Mouse (Mus musculus) erythroblast, adult 5-6 weeks (primary cell): ENCODE results near the gene Arglu1. TPM values are rescaled to one million over a fixed set of nuclear protein-coding genes. Genes with fewer than 3 reads are reported as not detected.

ENCODE experiments used
- ATAC-seq: replicated peaks from 2 replicates; pipeline ENCODE4 v1.8.0; 2016; ENCODE audit warnings: moderate number of reproducible peaks, mild to moderate bottlenecking, moderate TSS enrichment, inconsistent platforms; ENCODE audit not compliant: poor library complexity, low FRiP score, severe bottlenecking
- total RNA-seq, 2 experiments: library from RNA; stranded (forward) in 1 of 2; stranded (reverse) in 1 of 2; fragments of 150-400 nt in 1 of 2; fragments of 200-764, 138-1000 nt in 1 of 2; gene quantifications; 2 replicates each; pipeline versions ENCODE4 v1.2.3 to v1.2.4; 2015 to 2017; ENCODE audit warnings: low replicate concordance in 2 of 2

Gene Arglu1
- 24.6 and 28.0 TPM in 2 replicates for total RNA-seq (2015; ENCODE audit: low replicate concordance)
- total RNA-seq (2017; ENCODE audit: low replicate concordance) = 39.0 and 59.4 TPM in 2 replicates

DNA sequence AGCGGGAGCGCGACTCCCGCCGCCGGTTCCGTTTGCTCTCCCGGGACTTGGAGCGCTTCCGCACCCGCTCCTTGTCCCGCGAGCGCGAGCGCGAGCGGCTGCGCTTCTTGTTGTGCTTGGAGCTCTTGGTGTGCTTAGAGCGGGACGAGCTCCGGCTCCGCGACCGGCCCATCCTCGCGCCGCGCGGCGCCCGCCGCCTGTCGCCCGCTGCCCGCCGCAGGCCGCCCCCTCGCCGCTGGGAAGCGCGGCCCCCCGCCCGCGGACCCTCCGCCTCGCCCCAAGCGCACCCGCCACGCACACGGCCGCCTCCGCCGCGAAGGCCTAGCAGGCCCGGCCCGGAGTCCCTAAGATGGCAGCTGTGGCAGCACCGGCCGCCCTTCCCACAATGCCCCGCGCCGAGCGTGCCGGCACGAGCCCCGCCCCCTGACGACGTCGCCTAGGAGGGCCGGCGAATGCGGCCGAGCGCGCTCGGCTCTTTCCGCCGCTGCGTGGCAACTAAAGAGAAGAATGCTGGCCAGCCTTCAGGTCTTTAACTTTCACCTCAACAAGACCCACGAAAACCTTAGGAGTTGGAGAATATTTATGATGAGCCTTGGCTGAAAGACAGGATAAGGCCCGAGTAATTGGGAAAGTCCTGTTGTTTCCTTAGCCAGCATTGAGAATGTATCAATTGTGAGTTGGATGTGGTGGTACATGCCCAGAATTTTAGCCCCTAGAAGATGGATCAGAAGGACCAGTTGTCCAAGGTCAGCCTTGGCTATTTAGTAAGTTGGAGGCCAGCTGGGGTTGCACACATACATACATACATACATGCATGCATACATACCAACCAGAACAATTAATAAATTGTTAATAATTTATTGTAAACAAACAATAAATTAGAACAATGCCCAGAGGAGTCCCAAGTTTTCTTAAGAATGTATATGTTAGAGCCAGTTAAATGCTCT is at the start of gene Arglu1:
Gene Arglu1, minus strand, starts transcription at position 376 of the 947 bp plus-strand sequence.
- peak; percentile 98 for ATAC-seq

DNA sequence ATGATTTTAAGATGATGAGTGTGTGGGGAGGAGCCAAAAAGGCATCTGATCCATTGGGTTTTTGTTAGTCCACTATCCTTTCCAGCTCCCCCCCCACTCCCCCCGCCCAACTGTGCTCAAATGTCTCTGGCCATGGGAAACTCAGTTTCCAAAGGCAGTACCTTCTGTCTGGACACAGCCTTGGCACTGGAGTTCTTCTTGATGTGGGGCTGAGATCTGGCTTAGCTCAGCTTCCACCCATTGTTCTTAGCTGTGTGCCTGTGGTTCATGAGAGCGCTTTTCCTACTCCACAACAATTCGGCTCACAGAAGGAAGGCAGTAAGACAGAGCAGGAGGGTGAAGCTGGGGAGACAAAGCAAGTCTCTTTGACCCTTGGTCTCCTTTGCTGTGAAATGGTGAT is 47.0 kb upstream of the Arglu1 start:
- no peak for ATAC-seq

GRCm38 (mm10) chr8:8736826-8737225 is 46.5 kb upstream of the Arglu1 start:
- ATAC-seq = no peak

- no peak for ATAC-seq
These were observed 43.5 kb upstream of the Arglu1 start for GRCm38 (mm10) chr8:8733804-8734203.

- ATAC-seq = no peak
These were observed 38.3 kb upstream of the Arglu1 start for GRCm38 (mm10) chr8:8728643-8729042.

- ATAC-seq = no peak
These were observed 36.2 kb upstream of the Arglu1 start for GRCm38 (mm10) chr8:8726547-8726946.

GRCm38 (mm10) chr8:8704813-8705212 is 14.5 kb upstream of the Arglu1 start:
- ATAC-seq = no peak

DNA sequence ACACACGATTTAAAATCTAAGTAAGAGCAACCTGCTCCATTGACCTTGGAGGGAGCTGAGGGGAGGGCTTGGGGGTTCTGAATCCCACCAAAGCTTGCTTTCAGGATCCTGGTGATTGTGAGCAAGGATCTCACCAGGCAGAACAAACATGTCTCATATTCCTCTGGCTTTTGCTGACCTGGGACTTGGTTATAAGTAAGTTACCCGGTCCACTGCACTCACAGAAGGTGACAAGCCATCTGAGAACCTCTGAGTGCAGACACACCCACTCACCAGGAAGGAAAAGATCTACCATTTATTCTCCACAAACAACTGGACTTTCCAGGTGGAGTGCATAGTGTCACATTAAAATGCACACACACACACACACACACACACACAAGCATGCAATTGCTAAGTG is 13.3 kb upstream of the Arglu1 start:
- no peak for ATAC-seq

DNA sequence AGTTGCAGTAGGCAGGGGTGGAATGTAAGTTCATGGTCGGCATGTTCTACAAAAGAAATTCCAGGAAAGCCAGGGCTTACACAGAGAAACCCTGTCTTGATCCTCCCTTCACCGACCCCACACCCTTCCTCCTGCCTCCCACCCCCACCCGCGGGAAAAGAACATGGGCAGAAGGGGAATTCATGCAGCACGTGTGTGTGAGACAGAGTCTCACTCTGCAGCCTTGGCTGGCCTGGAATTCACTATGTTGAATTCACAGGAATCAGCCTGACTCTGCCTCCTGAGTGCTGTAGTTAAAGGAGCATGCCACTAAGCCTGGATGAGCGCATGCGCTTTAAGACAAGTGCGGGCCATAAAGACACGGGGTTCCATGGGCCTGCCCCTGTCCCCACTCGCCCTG is 10.5 kb upstream of the Arglu1 start:
- ATAC-seq = no peak

- no peak for ATAC-seq
These were observed 9.9 kb upstream of the Arglu1 start for GRCm38 (mm10) chr8:8700229-8700628.

GRCm38 (mm10) chr8:8689454-8690145 is 721 bp downstream of the Arglu1 start:
- 0 out of 2 replicates have a peak, but pooled peaks have one; percentile 20 for ATAC-seq

DNA sequence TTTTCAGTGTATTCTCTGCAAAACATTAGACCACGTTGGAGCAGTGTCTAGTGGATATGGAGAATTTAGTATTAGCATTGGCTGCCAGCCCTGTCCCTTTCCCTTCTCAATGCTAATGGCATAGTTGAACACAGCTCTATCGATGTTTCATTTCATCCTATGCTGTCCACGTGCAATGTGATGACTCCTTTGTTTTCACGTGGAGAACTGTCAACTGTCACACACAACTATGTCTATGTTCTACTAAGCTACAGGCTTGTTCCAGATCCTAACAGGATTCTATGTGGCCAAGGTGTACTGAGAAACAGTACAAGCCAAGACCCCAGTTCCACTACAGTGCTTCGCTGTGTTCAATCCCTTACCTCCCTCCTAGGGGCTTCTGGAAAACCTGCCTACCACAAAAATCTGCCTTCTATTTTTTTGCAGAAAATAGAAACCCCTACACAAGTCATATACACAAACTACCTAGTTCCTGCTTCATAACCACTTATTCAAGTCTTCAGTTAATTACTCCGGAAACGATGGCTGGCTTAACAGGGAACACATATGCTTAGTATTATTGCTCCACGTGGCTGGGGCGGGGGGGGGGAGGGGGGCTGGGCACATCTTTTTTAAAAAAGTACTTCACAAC is 1.4 kb downstream of the Arglu1 start:
- ATAC-seq = no peak

DNA sequence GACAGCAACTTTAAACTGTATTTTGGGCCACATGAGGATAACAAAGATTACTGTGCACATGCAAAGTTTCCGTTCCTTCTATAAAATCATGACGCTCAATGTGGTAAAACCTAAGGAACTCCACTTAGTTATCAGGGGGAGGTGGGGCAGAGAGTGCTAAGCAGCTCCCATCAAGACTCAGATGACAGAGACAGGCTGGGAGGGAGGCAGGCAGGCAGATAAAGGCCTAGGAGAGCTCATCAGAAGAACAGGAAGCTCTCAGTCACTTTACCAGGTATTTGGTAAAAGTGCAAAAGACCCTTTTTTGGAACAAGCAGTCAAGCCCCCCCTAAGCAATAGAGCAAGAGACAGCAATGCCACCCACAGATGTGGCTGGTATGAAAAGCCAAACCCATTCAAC is 4.8 kb downstream of the Arglu1 start:
- ATAC-seq = no peak

DNA sequence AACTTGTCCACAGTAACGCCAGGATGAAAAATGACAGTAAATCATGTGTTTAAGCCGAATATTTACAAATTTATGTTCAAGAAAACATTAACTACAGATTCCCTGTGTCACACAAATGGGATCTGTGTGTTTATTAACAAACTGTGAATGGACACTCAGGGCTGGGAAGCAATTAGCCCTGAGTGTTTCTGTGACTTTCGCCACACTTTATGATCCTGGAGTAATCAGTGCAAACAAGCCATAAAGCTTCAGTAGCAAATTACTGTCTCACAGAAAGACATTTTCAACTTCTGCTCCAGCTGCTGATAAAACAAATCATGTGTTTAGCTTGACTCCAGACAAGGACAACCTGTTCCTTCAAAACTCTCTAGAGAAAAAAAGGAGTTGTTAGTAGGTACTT is 7.6 kb downstream of the Arglu1 start:
- ATAC-seq = no peak

DNA sequence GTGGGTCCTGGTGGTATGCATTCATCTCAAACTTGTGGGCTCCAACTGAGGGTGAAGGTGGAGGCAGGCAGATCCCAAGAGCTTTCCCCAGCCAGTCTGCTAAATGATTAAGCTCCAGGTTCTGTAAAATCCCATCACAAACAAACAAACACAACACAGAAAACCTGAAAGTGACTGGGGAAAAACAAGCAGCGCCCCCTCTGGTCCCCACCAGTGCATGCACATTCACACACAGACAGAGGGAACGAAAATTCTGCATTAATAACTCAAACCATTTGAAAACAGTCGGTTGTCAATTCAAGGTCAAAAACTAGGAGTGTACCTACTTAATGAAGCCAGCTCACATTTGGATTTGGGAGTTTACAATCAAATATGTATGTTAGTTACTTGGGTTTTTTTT is 12.1 kb downstream of the Arglu1 start:
- ATAC-seq = no peak

GRCm38 (mm10) chr8:8674864-8675263 is 15.5 kb downstream of the Arglu1 start:
- ATAC-seq = no peak

DNA sequence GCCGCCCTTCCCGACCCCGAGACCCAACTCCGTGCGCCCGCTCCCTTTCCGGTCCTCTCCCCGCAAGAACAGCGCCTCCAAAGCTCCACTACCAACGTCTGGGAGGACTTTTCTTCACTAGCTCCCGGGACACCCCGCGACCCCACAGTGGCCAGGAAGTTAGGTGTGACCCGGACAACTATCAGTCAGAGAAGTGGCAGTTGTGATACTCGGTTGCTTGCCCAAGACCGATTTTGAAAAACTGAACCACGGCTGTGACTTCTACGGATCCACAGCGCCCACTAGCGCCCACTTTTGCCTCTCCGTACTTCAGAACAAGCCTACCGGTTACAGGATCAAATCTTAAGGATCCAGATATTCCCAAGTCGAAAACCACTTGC is 28.6 kb downstream of the Arglu1 start:
- peak; percentile 75 for ATAC-seq

DNA sequence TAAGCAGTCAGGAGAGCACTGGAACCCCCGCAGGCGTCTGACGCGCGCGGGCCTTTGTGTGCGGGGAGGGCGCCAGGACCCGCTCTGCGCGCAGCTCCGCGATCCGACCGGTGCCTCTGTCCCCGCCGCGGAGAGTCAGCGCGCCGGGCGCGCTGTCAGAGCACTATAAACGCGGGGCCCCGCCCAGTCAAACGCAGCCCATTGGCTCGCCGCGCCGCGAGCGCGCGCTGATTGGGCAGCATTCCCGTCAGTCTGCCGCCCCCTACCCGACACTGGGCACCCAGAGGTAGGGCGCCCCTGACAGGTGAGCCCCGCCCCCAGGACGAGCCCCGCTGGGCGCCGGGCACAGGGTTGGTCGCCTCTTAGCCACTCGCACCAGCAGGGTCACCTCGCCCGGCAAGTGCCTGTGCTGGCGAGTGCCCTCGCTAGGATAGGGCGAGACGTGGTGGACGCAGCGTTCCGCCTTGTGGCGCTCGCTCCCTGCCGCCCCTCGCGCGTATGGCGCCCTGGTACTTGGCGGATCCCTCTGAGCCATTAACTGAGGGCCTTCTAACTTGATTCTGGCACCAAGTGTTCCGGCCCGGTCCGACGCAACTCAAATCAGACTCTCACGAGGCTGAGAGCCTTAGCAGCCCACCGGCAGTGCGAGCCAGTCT is 29.1 kb downstream of the Arglu1 start, which contains the start of gene Efnb2:
Gene Efnb2, minus strand, starts transcription at position 140 of the 656 bp plus-strand sequence.
- peak; percentile 71 for ATAC-seq

DNA sequence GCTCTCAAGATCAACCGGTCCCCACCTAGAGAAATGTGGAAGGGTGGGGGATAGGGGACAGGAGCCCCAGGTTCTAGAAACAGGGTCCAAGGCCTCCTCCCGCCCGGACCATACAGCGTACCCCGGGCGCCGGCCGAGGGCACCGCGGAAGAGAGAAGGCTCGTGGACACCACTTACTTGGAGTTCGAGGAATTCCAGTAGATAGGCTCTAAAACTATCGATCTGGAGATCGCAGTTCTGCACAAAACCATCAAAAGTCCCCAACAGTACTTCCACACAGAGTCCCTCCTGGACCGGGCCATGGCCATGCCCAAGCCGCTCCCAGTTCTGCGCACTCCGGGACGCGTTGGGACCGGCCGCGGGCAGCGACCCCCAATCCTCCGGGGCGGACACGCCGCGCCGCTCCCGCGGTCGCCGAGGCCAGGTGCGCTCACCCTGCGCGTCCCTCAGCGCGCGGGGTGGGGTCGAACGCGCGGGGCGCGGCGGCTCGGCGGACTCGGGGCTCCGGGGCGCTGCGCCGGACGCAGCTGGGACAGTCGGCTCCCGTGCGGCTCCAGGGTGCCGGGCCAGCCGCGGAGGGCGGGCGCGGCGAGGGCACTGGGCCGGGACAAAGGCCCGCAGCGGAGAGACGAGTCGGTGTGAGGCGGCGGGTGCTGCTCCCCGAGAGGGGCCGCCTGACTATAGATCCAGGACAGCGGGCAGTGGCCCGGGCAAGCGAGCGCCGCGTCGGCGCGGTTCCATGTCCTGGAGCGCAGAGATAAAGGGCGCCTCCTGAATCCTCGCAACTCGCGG is 29.8 kb downstream of the Arglu1 start:
- ATAC-seq = no peak
